Mouse (Mus musculus) embryonic facial prominence, embryonic 12.5 days (tissue): ENCODE data around the gene Olfr633. TPM values are rescaled to one million over a fixed set of nuclear protein-coding genes. Genes with fewer than 3 reads are reported as not detected.
"Not testable (repeated sequence)": the region's sequence is repeated elsewhere in the genome, so short reads cannot be mapped to it uniquely, and the experiment has no call there.

Source experiments
- ATAC-seq: fragments of 200-750 bp; cut with Nextera tagmentation; 2 replicates; pipeline ENCODE4 v1.8.0; 2017; ENCODE audit not compliant: insufficient number of reproducible peaks, insufficient read depth, low FRiP score, low TSS enrichment
- H3K27ac ChIP-seq: fragments of 300-500 bp; sonication (generic); 2 replicates; pipeline ENCODE4 v1.5.1; 2016; ENCODE audit warnings: mild to moderate bottlenecking
- H3K27me3 ChIP-seq: fragments of 300-500 bp; sonication (generic); 2 replicates; pipeline ENCODE4 v1.6.1; 2016; ENCODE audit warnings: mild to moderate bottlenecking, moderate library complexity
- H3K36me3 ChIP-seq: fragments of 300-500 bp; sonication (generic); 2 replicates; pipeline ENCODE4 v1.6.1; 2016; ENCODE audit warnings: mild to moderate bottlenecking
- H3K4me1 ChIP-seq: fragments of 300-500 bp; sonication (generic); 2 replicates; pipeline ENCODE4 v1.6.1; 2016
- H3K4me2 ChIP-seq: fragments of 300-500 bp; sonication (generic); replicated peaks from 2 replicates; pipeline ENCODE4 v1.6.1; 2016; ENCODE audit warnings: mild to moderate bottlenecking, moderate library complexity
- H3K4me3 ChIP-seq: fragments of 300-500 bp; sonication (generic); 2 replicates; pipeline ENCODE4 v1.5.1; 2016; ENCODE audit warnings: mild to moderate bottlenecking
- H3K9ac ChIP-seq: fragments of 300-500 bp; sonication (generic); 2 replicates; pipeline ENCODE4 v1.6.1; 2016; ENCODE audit warnings: mild to moderate bottlenecking, moderate library complexity
- H3K9me3 ChIP-seq: fragments of 300-500 bp; sonication (generic); 2 replicates; pipeline ENCODE4 v1.6.1; 2016; ENCODE audit warnings: mild to moderate bottlenecking, moderate library complexity
- WGBS: fragments of 180-500 bp; shearing (Covaris S2); methylation state at CpG from one replicate; pipeline ENCODE4 v1.1.7; 2016; 5-methylcytosine and 5-hydroxymethylcytosine counted together
- polyA plus RNA-seq: library from polyadenylated mRNA; unstranded; fragments of >200 nt; fragmentation: Nextera tagmentation; extraction: Ambion mirVana; gene quantifications from 2 replicates; pipeline ENCODE4 v1.2.1, GENCODE M21; 2016

The Olfr633 gene
- not detected in 2 replicates for polyA plus RNA-seq

DNA sequence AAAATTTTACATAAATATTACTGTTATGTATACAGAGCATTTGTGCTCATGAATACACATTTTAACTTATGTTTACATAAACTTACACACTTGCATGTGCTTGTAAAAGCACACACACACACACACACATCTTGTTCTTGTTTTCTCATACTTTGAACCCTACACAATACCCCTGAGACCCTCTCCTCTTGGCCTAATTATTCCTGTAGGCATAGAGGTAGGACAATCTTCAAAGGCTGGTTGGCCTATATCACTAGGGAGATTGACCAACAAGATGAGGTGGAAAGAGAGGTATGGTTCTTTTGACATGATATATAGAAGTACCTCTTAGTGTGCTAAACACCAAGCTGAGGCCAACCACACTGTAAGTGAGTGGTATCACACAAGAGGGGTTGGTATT lies at the start of gene Olfr633:
Olfr633 (plus strand) TSS at position 301 of the 400 bp plus-strand sequence.
- Histone ChIP-seq H3K4me1 (no peaks in the 10 kb centered on the region), H3K36me3 (no peaks in the 10 kb centered on the region), H3K9ac (no peak within 1 kb of the TSS), H3K4me2 (no peak within 1 kb of the TSS), H3K27me3 (no peaks in the 10 kb centered on the region), H3K27ac (no peak within 1 kb of the TSS), H3K9me3 (no peaks in the 10 kb centered on the region), H3K4me3 (no peak within 1 kb of the TSS)
- ATAC-seq = no peak

DNA sequence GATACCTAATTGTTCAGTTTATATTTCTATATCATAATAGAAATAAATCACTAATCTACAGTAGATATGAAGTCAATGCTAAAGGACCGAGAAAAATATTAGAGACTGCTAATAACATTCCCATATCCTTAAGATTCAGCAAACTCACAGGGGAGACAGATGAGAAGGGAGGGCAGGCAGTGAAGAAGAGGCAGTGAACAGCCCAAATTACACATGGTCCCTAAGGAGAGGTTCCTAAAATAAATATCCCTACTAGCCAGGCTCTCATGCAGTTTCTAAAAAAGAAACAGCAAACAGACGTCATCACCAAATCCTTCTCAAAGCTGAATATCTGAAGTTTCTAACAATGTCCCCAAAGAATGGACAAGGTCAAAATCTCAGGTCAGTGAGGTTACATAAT lies 41.0 kb upstream of the Olfr633 start, which contains the start of gene Olfr65:
Olfr65 (plus strand) TSS at position 301 of the 400 bp plus-strand sequence.
- no peak within 1 kb of the TSS for H3K4me2 ChIP-seq
- no peak within 1 kb of the TSS for H3K27ac ChIP-seq
- H3K9ac ChIP-seq = no peak within 1 kb of the TSS
- WGBS = 71% methylated on average over 2 of the region's 2 CpGs
- no peaks in the 10 kb centered on the region for H3K27me3 ChIP-seq
- H3K4me1 ChIP-seq = no peaks in the 10 kb centered on the region
- H3K36me3 ChIP-seq = no peaks in the 10 kb centered on the region
- ATAC-seq = no peak
- no peaks in the 10 kb centered on the region for H3K9me3 ChIP-seq
- H3K4me3 ChIP-seq = no peak within 1 kb of the TSS

DNA sequence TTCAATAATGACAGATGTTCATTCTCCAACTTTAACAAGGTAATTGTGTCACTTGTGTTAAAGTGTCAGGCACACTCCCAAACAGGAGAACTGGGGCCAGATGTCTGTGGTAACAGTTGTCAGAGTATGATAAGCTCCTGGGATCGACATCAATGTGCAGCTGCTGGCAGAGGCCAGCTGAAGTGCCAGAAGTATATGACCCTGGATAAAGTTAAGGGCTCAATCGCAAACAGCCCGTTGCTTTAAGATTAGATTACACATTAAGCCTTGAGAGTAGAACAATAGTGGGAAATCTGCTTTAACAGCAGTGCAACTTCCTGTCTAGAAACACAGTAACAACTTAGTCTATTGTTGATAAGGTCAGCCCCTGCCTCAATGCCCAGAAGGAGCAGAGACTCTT lies 34.2 kb upstream of the Olfr633 start:
- Histone ChIP-seq H3K36me3 (no peaks in the 10 kb centered on the region), H3K27ac (no peak overlapping the region), H3K9me3 (no peaks in the 10 kb centered on the region), H3K27me3 (no peaks in the 10 kb centered on the region), H3K4me1 (no peaks in the 10 kb centered on the region), H3K4me3 (no peak overlapping the region), H3K9ac (no peak overlapping the region), H3K4me2 (no peak overlapping the region)
- 15% methylated on average over 3 of the region's 3 CpGs for WGBS
- no peak for ATAC-seq

DNA sequence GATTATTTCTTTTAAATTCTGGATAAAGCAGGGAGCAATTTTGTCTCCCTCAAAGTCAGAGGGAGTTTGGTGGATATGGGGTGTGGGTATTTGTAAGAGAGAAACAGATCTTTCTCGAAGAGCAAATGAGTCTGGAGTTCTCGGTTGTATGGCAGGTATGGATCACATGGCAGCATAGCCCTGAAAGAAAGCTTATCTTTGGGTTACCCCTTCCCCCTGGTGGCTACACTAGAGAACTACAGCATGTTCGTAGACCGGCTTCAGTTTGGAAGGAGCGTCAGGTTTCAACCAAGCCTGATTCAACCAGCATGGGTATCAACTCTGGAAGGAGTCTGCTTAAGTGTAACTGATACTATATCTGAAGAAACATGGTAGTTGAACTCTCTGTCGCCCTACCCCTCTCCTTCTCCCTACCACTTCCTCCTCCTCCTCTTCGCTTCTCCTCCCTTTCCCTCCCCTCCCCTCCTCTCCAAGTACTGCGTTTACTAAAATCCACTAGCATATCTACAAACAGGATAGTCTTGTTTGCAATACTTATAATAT lies 31.2 kb upstream of the Olfr633 start:
- H3K27ac ChIP-seq = no peak overlapping the region
- H3K27me3 ChIP-seq = no peaks in the 10 kb centered on the region
- H3K9me3 ChIP-seq = no peaks in the 10 kb centered on the region
- no peak overlapping the region for H3K4me2 ChIP-seq
- no peak for ATAC-seq
- no peak overlapping the region for H3K9ac ChIP-seq
- no peaks in the 10 kb centered on the region for H3K36me3 ChIP-seq
- H3K4me3 ChIP-seq = no peak overlapping the region
- WGBS = 39% methylated on average over 8 of the region's 8 CpGs
- no peaks in the 10 kb centered on the region for H3K4me1 ChIP-seq

DNA sequence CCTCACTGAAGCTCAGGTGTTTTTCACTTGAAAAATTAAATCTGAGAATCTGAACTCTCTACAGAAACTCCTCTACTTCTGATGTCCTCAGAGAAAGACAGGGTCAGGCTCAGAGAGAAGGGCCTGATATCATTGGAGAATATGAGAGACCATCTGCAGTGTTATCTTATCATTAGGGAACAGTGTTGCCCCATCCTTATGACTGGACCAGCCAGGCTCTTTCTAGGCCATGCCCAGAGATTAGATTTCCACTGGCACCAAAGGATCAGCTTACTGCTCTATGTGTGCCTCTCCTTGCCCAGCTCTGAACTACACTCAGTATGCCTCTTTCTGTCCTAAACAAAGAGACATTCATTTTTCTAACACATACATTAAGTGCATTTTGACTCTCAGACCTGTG lies 28.9 kb upstream of the Olfr633 start:
- Histone ChIP-seq H3K4me1 (no peaks in the 10 kb centered on the region), H3K9me3 (no peaks in the 10 kb centered on the region), H3K4me2 (no peak overlapping the region), H3K4me3 (no peak overlapping the region), H3K36me3 (no peaks in the 10 kb centered on the region), H3K27me3 (no peaks in the 10 kb centered on the region), H3K9ac (no peak overlapping the region), H3K27ac (no peak overlapping the region)
- ATAC-seq = no peak

DNA sequence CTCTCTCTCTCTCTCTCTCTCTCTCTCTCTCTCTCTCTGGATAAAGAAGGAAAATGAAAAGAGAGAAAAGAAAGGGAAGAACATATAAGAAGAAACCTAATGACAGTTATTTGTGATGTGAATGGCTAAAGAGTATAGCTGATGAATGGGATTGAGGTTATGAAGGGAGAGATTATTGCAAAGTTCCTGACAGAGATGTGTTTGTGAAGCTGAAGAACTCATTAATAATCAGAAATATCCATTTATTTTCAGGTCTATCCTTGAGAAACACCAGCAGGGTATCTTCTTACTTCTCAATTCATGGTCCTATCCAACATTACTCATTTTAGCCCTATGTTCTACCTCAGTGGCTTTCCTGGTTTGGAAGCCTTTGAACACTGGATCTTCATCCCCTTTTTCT lies 15.7 kb upstream of the Olfr633 start, which contains the start of gene Olfr631:
Olfr631 (plus strand) TSS at position 301 of the 400 bp plus-strand sequence.
- H3K4me1 ChIP-seq = no peaks in the 10 kb centered on the region
- H3K9ac ChIP-seq = no peak within 1 kb of the TSS
- no peaks in the 10 kb centered on the region for H3K27me3 ChIP-seq
- H3K9me3 ChIP-seq = no peaks in the 10 kb centered on the region
- H3K27ac ChIP-seq = no peak within 1 kb of the TSS
- H3K4me3 ChIP-seq = no peak within 1 kb of the TSS
- no peak within 1 kb of the TSS for H3K4me2 ChIP-seq
- no peaks in the 10 kb centered on the region for H3K36me3 ChIP-seq
- ATAC-seq = no peak

DNA sequence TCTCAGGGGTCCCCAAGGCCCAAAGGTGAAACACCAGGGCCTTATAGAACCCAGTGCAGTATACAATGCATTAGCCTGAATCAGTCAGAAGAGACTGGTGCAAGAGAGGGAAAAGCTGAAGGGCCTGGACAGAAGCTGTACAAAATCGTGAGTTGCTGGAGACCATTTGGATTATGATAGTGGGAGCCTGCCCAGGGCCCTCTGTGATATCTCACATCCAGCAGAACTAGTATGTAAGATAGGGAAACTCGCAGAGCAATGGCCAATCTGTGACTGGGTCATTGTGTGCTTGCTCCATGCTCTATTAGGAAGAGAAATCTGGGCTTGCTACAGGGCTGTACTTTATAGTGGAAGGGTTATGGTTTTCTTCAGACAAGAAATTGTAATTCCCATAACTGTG lies 10.0 kb upstream of the Olfr633 start, which contains the start of gene Olfr632:
Olfr632 (plus strand) TSS at position 84 of the 400 bp plus-strand sequence.
- 62% methylated on average over 2 of the region's 2 CpGs for WGBS
- no peak for ATAC-seq
- no peak within 1 kb of the TSS for H3K9ac ChIP-seq
- no peaks in the 10 kb centered on the region for H3K27me3 ChIP-seq
- no peak within 1 kb of the TSS for H3K4me2 ChIP-seq
- H3K9me3 ChIP-seq = no peaks in the 10 kb centered on the region
- no peaks in the 10 kb centered on the region for H3K36me3 ChIP-seq
- H3K4me3 ChIP-seq = no peak within 1 kb of the TSS
- H3K4me1 ChIP-seq = no peaks in the 10 kb centered on the region
- no peak within 1 kb of the TSS for H3K27ac ChIP-seq

DNA sequence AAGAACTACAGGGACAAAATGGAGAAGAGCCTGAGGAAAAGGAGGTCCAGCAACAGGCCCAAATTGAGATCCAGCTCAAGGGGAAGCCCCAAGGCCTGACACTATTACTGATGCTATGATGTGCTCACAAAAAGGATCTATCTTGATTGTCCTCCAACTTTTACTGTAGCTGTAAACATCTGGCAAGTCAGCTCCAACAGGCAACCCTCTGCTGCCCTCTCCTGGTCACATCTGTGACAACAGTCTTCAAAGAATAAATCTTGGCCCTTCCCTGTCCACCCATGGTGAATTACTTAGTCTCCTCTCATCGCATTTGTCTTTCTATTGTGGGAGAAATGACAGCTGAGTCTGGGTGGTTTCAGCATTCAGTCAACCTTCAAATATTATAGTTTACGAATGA lies 1.5 kb upstream of the Olfr633 start:
- H3K27me3 ChIP-seq = no peaks in the 10 kb centered on the region
- no peak overlapping the region for H3K27ac ChIP-seq
- H3K4me1 ChIP-seq = no peaks in the 10 kb centered on the region
- no peak overlapping the region for H3K9ac ChIP-seq
- no peak overlapping the region for H3K4me2 ChIP-seq
- H3K4me3 ChIP-seq = no peak overlapping the region
- H3K36me3 ChIP-seq = no peaks in the 10 kb centered on the region
- ATAC-seq = no peak
- no peaks in the 10 kb centered on the region for H3K9me3 ChIP-seq
- 27% methylated on average over 2 of the region's 2 CpGs for WGBS

DNA sequence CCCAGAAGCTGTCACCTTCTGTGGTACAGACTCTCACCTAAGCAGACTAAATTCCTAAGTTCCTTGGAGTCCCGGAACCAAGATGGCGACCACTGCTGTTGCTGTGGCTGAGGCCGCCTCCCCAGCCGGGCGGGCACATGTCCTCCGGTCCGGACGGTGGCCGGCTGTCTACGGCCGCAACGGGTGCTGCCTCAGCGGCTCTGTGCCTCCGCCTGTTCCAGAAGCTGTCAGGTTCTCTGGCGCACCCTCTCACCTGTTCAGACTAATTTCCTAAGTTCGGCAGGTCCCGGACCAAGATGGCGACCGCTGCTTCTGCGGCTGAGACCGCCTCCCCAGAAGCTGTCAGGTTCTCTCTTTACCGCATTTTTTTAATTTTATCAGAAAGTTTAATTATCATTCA lies 22.6 kb downstream of the Olfr633 start:
- H3K9ac ChIP-seq, H3K4me3 ChIP-seq, H3K27me3 ChIP-seq, H3K27ac ChIP-seq, ATAC-seq, H3K4me1 ChIP-seq, H3K4me2 ChIP-seq, H3K9me3 ChIP-seq, H3K36me3 ChIP-seq: not testable (repeated sequence)
- WGBS = 93% methylated on average over 22 of the region's 22 CpGs

DNA sequence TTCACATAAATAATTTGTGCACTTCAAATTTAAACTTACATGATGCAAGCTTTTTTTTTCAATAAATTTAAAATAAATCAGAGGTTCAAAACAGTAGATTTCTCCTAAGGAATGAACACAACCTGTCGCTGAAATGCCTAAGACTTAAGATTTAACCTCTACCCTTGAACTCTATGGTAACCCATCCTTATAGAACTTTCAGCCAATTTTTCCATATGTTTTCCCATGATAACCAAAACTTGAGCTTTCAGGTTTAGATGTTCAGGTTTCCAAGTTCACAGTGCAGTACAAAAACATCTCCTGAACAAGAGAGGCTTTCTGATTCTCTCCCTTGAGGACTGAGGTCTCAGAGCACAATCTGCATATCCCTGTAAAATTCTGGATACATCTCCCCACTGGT lies 26.6 kb downstream of the Olfr633 start, which contains the start of gene Olfr635:
Olfr635 (plus strand) TSS at position 301 of the 400 bp plus-strand sequence.
- 77% methylated on average over 1 of the region's 1 CpGs for WGBS
- no peak within 1 kb of the TSS for H3K4me3 ChIP-seq
- H3K4me1 ChIP-seq = no peaks in the 10 kb centered on the region
- no peaks in the 10 kb centered on the region for H3K27me3 ChIP-seq
- H3K9me3 ChIP-seq = no peaks in the 10 kb centered on the region
- no peak within 1 kb of the TSS for H3K4me2 ChIP-seq
- no peaks in the 10 kb centered on the region for H3K36me3 ChIP-seq
- H3K9ac ChIP-seq = no peak within 1 kb of the TSS
- H3K27ac ChIP-seq = no peak within 1 kb of the TSS
- no peak for ATAC-seq

DNA sequence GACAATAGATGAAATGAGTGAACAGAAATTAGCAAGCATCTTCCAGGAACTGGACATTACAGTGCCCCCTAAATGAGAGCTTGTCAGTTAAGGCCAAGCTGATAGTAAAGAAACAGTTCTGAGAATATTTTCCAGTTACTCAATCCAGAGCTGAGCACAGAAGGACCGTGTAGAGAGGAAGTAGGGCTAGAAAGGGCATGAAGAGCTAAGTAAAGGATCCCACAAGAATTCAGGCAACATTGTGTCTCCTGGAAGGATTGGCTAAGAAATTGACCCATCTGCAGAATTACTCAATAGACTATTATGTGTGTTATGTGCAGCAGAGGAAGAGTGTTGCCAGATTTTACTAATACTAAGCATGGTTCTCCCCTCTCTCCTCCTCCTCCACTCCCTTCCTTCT lies 27.5 kb downstream of the Olfr633 start:
- Histone ChIP-seq H3K36me3 (no peaks in the 10 kb centered on the region), H3K4me3 (no peak overlapping the region), H3K9me3 (no peaks in the 10 kb centered on the region), H3K9ac (no peak overlapping the region), H3K4me1 (no peaks in the 10 kb centered on the region), H3K27ac (no peak overlapping the region), H3K27me3 (no peaks in the 10 kb centered on the region), H3K4me2 (no peak overlapping the region)
- 59% methylated on average over 1 of the region's 1 CpGs for WGBS
- ATAC-seq = no peak

DNA sequence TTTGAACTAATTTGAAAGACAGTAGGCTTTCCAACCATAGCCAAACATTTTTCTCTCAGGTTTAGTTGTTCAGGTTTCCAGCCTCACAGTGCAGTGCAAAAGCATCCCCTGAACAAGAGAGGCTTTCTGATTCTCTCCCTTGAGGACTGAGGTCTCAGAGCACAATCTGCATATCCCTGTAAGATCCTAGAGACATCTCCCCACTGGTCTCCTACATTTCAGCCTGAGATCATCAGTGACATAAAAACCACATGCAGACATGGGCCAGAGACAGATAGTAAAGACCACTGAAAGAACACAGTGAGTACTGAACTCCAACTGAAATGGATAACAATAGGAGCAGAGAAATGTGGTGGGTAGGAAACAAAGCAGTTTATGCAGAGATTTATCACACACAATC lies 54.2 kb downstream of the Olfr633 start, which contains the start of gene Olfr638:
Olfr638 (plus strand) TSS at position 301 of the 400 bp plus-strand sequence.
- no peak within 1 kb of the TSS for H3K9ac ChIP-seq
- H3K4me2 ChIP-seq = no peak within 1 kb of the TSS
- H3K4me3 ChIP-seq = no peak within 1 kb of the TSS
- ATAC-seq = no peak
- no peaks in the 10 kb centered on the region for H3K4me1 ChIP-seq
- H3K9me3 ChIP-seq = no peaks in the 10 kb centered on the region
- no peaks in the 10 kb centered on the region for H3K36me3 ChIP-seq
- no peak within 1 kb of the TSS for H3K27ac ChIP-seq
- no peaks in the 10 kb centered on the region for H3K27me3 ChIP-seq
